Mouse (Mus musculus): ENCODE measurements around the gene Gas7. TPM values are rescaled to one million over a fixed set of nuclear protein-coding genes. Genes with fewer than 3 reads are reported as not detected.

Gas7 gene
- polyA plus RNA-seq, 1 experiment = 3.0 TPM

GRCm38 (mm10) chr11:67577472-67577871, 122.2 kb downstream of the Gas7 start:
- H3K9me3 ChIP-seq = no peaks in the 10 kb centered on the region
- H3K4me1 ChIP-seq = peaks cover 68% of the 10 kb centered on the region
- H3K4me3 ChIP-seq (replicated peaks) = no peak overlapping the region
- H3K36me3 ChIP-seq (replicated peaks; ENCODE audit: low read length) = no peaks in the 10 kb centered on the region
- peaks cover 76% of the 10 kb centered on the region for H3K27me3 ChIP-seq (replicated peaks)
- no peak for TF ChIP-seq GATA1 (IDR thresholded peaks at IDR 0.05; ENCODE audit: borderline replicate concordance, low read length)
- no peak for TF ChIP-seq FLI1 (IDR thresholded peaks at IDR 0.05; ENCODE audit: low read length)

GRCm38 (mm10) chr11:67577994-67578393, 122.8 kb downstream of the Gas7 start:
- peaks cover 68% of the 10 kb centered on the region for H3K4me1 ChIP-seq
- no peaks in the 10 kb centered on the region for H3K36me3 ChIP-seq (replicated peaks; ENCODE audit: low read length)
- peaks cover 72% of the 10 kb centered on the region for H3K27me3 ChIP-seq (replicated peaks)
- TF ChIP-seq FLI1 (IDR thresholded peaks at IDR 0.05; ENCODE audit: low read length) (no peak), GATA1 (IDR thresholded peaks at IDR 0.05; ENCODE audit: borderline replicate concordance, low read length) (no peak)
- H3K9me3 ChIP-seq = no peaks in the 10 kb centered on the region
- H3K4me3 ChIP-seq (replicated peaks) = no peak overlapping the region

GRCm38 (mm10) chr11:67579136-67579535, 123.9 kb downstream of the Gas7 start:
- Histone ChIP-seq H3K4me3 (replicated peaks) (no peak overlapping the region), H3K4me1 (peaks cover 63% of the 10 kb centered on the region)
- TF ChIP-seq GATA1 (IDR thresholded peaks at IDR 0.05; ENCODE audit: borderline replicate concordance, low read length) (no peak), FLI1 (IDR thresholded peaks at IDR 0.05; ENCODE audit: low read length) (no peak)

GRCm38 (mm10) chr11:67581549-67581948, 126.3 kb downstream of the Gas7 start:
- H3K9me3 ChIP-seq = no peaks in the 10 kb centered on the region
- H3K36me3 ChIP-seq (replicated peaks; ENCODE audit: low read length) = no peaks in the 10 kb centered on the region
- no peak for TF ChIP-seq FLI1 (IDR thresholded peaks at IDR 0.05; ENCODE audit: low read length)
- peaks cover 60% of the 10 kb centered on the region for H3K27me3 ChIP-seq (replicated peaks)
- peaks cover 52% of the 10 kb centered on the region for H3K4me1 ChIP-seq
- H3K4me3 ChIP-seq (replicated peaks) = no peak overlapping the region

More at GRCm38 (mm10) chr11:67579136-67579535, 123.9 kb downstream of the Gas7 start:
- Histone ChIP-seq H3K9me3 (no peaks in the 10 kb centered on the region), H3K36me3 (replicated peaks; ENCODE audit: low read length) (no peaks in the 10 kb centered on the region), H3K27me3 (replicated peaks) (peaks cover 67% of the 10 kb centered on the region)

- Histone ChIP-seq H3K4me1 (peaks cover 42% of the 10 kb centered on the region), H3K4me3 (replicated peaks) (no peak overlapping the region), H3K9me3 (no peaks in the 10 kb centered on the region), H3K27me3 (replicated peaks) (peaks cover 59% of the 10 kb centered on the region), H3K36me3 (replicated peaks; ENCODE audit: low read length) (no peaks in the 10 kb centered on the region)
- TF ChIP-seq FLI1 (IDR thresholded peaks at IDR 0.05; ENCODE audit: low read length) (no peak), GATA1 (IDR thresholded peaks at IDR 0.05; ENCODE audit: borderline replicate concordance, low read length) (no peak)
Measured at GRCm38 (mm10) chr11:67582570-67582969, 127.3 kb downstream of the Gas7 start.

GRCm38 (mm10) chr11:67585016-67585415, 129.8 kb downstream of the Gas7 start:
- no peak overlapping the region for H3K4me3 ChIP-seq (replicated peaks)
- TF ChIP-seq FLI1 (IDR thresholded peaks at IDR 0.05; ENCODE audit: low read length) (no peak), GATA1 (IDR thresholded peaks at IDR 0.05; ENCODE audit: borderline replicate concordance, low read length) (no peak)
- H3K4me1 ChIP-seq = peaks cover 40% of the 10 kb centered on the region
- H3K36me3 ChIP-seq (replicated peaks; ENCODE audit: low read length) = no peaks in the 10 kb centered on the region
- H3K9me3 ChIP-seq = no peaks in the 10 kb centered on the region
- H3K27me3 ChIP-seq (replicated peaks) = peaks cover 47% of the 10 kb centered on the region

DNA sequence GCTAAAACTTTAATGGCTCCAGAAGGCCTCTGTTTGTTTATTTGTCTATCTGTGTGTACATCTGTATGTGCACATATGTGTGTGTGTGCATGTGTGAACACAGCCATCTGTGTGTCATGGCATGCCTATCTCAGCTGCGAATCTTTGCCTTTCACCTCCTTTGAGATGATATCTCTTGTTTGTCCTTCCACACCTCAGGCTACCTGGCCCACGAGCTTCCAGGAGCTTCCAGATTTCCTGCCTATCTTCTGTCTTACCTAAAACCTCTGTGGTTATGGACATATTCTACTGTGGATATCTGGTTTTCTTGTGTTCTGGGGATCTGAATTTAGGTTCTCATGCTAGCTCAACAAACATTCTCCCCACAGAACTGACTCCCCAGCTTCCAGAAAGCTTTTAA, 130.4 kb downstream of the Gas7 start:
- Histone ChIP-seq H3K4me1 (peaks cover 37% of the 10 kb centered on the region), H3K36me3 (replicated peaks; ENCODE audit: low read length) (no peaks in the 10 kb centered on the region), H3K27me3 (replicated peaks) (peaks cover 47% of the 10 kb centered on the region), H3K9me3 (no peaks in the 10 kb centered on the region), H3K4me3 (replicated peaks) (no peak overlapping the region)
- TF ChIP-seq FLI1 (IDR thresholded peaks at IDR 0.05; ENCODE audit: low read length) (no peak), GATA1 (IDR thresholded peaks at IDR 0.05; ENCODE audit: borderline replicate concordance, low read length) (no peak)

- H3K27me3 ChIP-seq (replicated peaks) = peaks cover 47% of the 10 kb centered on the region
- H3K4me3 ChIP-seq (replicated peaks) = peak overlapping the region; percentile 62
- peaks cover 32% of the 10 kb centered on the region for H3K4me1 ChIP-seq
- no peaks in the 10 kb centered on the region for H3K9me3 ChIP-seq
- TF ChIP-seq GATA1 (IDR thresholded peaks at IDR 0.05; ENCODE audit: borderline replicate concordance, low read length) (no peak), FLI1 (IDR thresholded peaks at IDR 0.05; ENCODE audit: low read length) (no peak)
- no peaks in the 10 kb centered on the region for H3K36me3 ChIP-seq (replicated peaks; ENCODE audit: low read length)
Measured at GRCm38 (mm10) chr11:67586231-67586994, 131.2 kb downstream of the Gas7 start.

DNA sequence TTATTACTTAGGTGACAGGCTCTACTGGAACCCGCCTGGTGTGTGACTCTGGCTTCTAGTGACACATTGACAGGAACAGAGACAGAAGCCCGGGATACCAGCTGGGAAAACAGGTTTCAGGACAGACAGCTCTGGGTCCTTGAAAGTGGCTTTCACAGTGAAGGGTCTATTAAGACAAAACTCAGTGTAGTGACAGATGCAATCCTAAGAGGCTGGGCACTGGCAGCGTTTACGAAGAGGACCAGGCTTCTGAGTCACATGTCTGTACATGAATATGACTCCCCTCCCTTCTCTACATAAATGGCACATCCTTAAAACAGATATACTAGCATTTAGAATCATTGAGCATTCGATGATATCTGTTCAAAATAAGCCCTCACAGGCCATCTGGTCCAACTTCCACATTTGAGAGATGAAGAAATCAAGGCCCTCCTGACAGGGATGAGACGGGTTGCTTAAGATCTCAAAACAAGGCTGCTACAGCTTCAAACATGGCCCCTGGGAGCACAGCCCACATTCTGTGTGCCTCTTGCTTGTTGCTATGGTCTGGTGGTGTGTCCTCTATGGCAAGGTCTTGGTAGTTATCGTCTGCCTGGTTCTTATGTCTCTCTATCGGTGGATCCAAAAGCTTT, 133.1 kb downstream of the Gas7 start:
- H3K4me1 ChIP-seq = peaks cover 26% of the 10 kb centered on the region
- H3K36me3 ChIP-seq (replicated peaks; ENCODE audit: low read length) = no peaks in the 10 kb centered on the region
- TF ChIP-seq FLI1 (IDR thresholded peaks at IDR 0.05; ENCODE audit: low read length) (no peak), GATA1 (IDR thresholded peaks at IDR 0.05; ENCODE audit: borderline replicate concordance, low read length) (no peak)
- peaks cover 58% of the 10 kb centered on the region for H3K27me3 ChIP-seq (replicated peaks)
- H3K9me3 ChIP-seq = no peaks in the 10 kb centered on the region
- peak overlapping the region; percentile 83 for H3K4me3 ChIP-seq (replicated peaks)

GRCm38 (mm10) chr11:67588828-67589314, 133.6 kb downstream of the Gas7 start:
- Histone ChIP-seq H3K9me3 (peaks cover 5% of the 10 kb centered on the region), H3K4me3 (replicated peaks) (peak overlapping the region; percentile 83), H3K36me3 (replicated peaks; ENCODE audit: low read length) (peaks cover 4% of the 10 kb centered on the region), H3K27me3 (replicated peaks) (peaks cover 62% of the 10 kb centered on the region), H3K4me1 (peaks cover 25% of the 10 kb centered on the region)
- TF ChIP-seq GATA1 (IDR thresholded peaks at IDR 0.05; ENCODE audit: borderline replicate concordance, low read length) (no peak), FLI1 (IDR thresholded peaks at IDR 0.05; ENCODE audit: low read length) (no peak)

Data from megakaryocyte, embryonic 14.5 days (primary cell).